Mouse (Mus musculus) C2C12 (cell line): ENCODE measurements around the gene Pold1.

Source experiments
- CEBPB ChIP-seq: IDR thresholded peaks from one replicate; pipeline ENCODE4 v1.6.1; 2011; ENCODE audit warnings: low read depth, mild to moderate bottlenecking, control low read depth, moderate library complexity
- CTCF ChIP-seq: IDR thresholded peaks from one replicate; pipeline ENCODE4 v1.5.1; 2011; ENCODE audit not compliant: control insufficient read depth, insufficient read depth, insufficient read length
- MAX ChIP-seq: IDR thresholded peaks from one replicate; pipeline ENCODE4 v1.6.1; 2011; ENCODE audit warnings: mild to moderate bottlenecking, control low read depth
- MYOD1 ChIP-seq: IDR thresholded peaks from one replicate; pipeline ENCODE4 v1.6.1; 2011; ENCODE audit warnings: low read depth; ENCODE audit not compliant: control insufficient read depth, insufficient read length
- MYOG ChIP-seq: IDR thresholded peaks from one replicate; pipeline ENCODE4 v1.6.1; 2011; ENCODE audit not compliant: control insufficient read depth, insufficient read length; ENCODE audit errors: extremely low read depth
- USF1 ChIP-seq: IDR thresholded peaks from one replicate; pipeline ENCODE4 v1.6.1; 2011; ENCODE audit warnings: low read depth, mild to moderate bottlenecking, control low read depth, moderate library complexity

- TF ChIP-seq CTCF (no peak), MAX (no peak), CEBPB (no peak), MYOG (no peak), USF1 (no peak), MYOD1 (no peak)
Observed at GRCm38 (mm10) chr7:44523056-44523455, 25.6 kb downstream of the Pold1 start.
